Mouse (Mus musculus): ENCODE data around the gene Fam118b. TPM values are rescaled to one million over a fixed set of nuclear protein-coding genes. Genes with fewer than 3 reads are reported as not detected.

Fam118b gene
- polyA plus RNA-seq, 1 experiment: 0.20 TPM

- TF ChIP-seq GATA1 (IDR thresholded peaks at IDR 0.05; ENCODE audit: low read length): no peak
- TF ChIP-seq TAL1 (IDR thresholded peaks at IDR 0.05; ENCODE audit: low read length): no peak
- Histone ChIP-seq H3K4me1 (ENCODE audit: control insufficient read depth) (peaks cover 44% of the 10 kb centered on the region), H3K9me3 (ENCODE audit: control insufficient read depth, low read length) (peaks cover 4% of the 10 kb centered on the region), H3K4me3 (replicated peaks) (no peak overlapping the region), H3K27me3 (ENCODE audit: control insufficient read depth) (no peaks in the 10 kb centered on the region), H3K36me3 (ENCODE audit: control insufficient read depth) (peaks cover 52% of the 10 kb centered on the region)
Measured at GRCm38 (mm10) chr9:35173331-35173730, 94.3 kb downstream of the Fam118b start.

- TF ChIP-seq TAL1 (IDR thresholded peaks at IDR 0.05; ENCODE audit: low read length): no peak
- TF ChIP-seq GATA1 (IDR thresholded peaks at IDR 0.05; ENCODE audit: low read length): no peak
- Histone ChIP-seq H3K27me3 (ENCODE audit: control insufficient read depth) (no peaks in the 10 kb centered on the region), H3K4me3 (replicated peaks) (no peak overlapping the region), H3K9me3 (ENCODE audit: control insufficient read depth, low read length) (peaks cover 4% of the 10 kb centered on the region), H3K36me3 (ENCODE audit: control insufficient read depth) (peaks cover 80% of the 10 kb centered on the region), H3K4me1 (ENCODE audit: control insufficient read depth) (peaks cover 44% of the 10 kb centered on the region)
Measured at GRCm38 (mm10) chr9:35170071-35170470, 97.5 kb downstream of the Fam118b start.

Other genes with a start within 250 kb of the Fam118b start
- gene St3gal4, start 148.5 kb downstream of the Fam118b start, polyA plus RNA-seq (2012): 2.7 and 3.7 TPM in 2 replicates
- 11.0 and 14.3 TPM in 2 replicates for gene Dcps, start 91.7 kb downstream of the Fam118b start, polyA plus RNA-seq (2012)
- gene Srpr, start 67.6 kb downstream of the Fam118b start, polyA plus RNA-seq (2012): 0.85 and 0.93 TPM in 2 replicates
- 0.07 and 0.10 TPM in 2 replicates for gene Tirap, start 67.5 kb downstream of the Fam118b start, polyA plus RNA-seq (2012)
- gene Foxred1, start 56.8 kb downstream of the Fam118b start, polyA plus RNA-seq (2012): 0.41 and 0.56 TPM in 2 replicates
- gene Rpusd4, start 60 bp upstream of the Fam118b start, polyA plus RNA-seq (2012): 0.07 and 0.16 TPM in 2 replicates
- gene Cdon, start 153.3 kb upstream of the Fam118b start, polyA plus RNA-seq (2012): not detected in 2 replicates

Measured in erythroblast, embryonic 14.5 days (primary cell).